ENCODE assay signal across 7 mouse cellular contexts in genomic region chr11:96861446-96861845, GRCm38 (mm10). TPM values are rescaled to one million over a fixed set of nuclear protein-coding genes. Genes with fewer than 3 reads are reported as not detected.
DNase-seq lines count a peak whose midpoint lies in the region; ATAC-seq and TF ChIP-seq lines count a peak whose summit lies in the region.

No protein-coding gene starts in this region.

- peak overlapping the region; percentile 57 for H3K9ac ChIP-seq in limb, embryonic 13.5 days
- H3K9ac ChIP-seq in midbrain, embryonic 14.5 days (replicated peaks; ENCODE audit: low read length), result peak overlapping the region; percentile 37; the same call in 1 of the 2 replicates

- H3K4me3 ChIP-seq in G1E (ENCODE audit: low read depth, low read length), result peak overlapping the region; percentile 59; the same call in 1 of the 2 replicates
- H3K4me3 ChIP-seq in forebrain, embryonic 10.5 days, result peak overlapping the region; percentile 58
- peak overlapping the region; percentile 45 for H3K4me3 ChIP-seq in limb, embryonic 13.5 days
- peak overlapping the region; percentile 36 for H3K4me3 ChIP-seq in midbrain, embryonic 14.5 days (replicated peaks; ENCODE audit: low read depth, low read length)

- peaks cover 36% of the 10 kb centered on the region for H3K27me3 ChIP-seq in G1E (ENCODE audit: insufficient read depth, low read length)
- peaks cover 15% of the 10 kb centered on the region for H3K27me3 ChIP-seq in forebrain, embryonic 10.5 days (ENCODE audit: poor library complexity, severe bottlenecking)
- peaks cover 22% of the 10 kb centered on the region for H3K27me3 ChIP-seq in limb, embryonic 13.5 days
- H3K27me3 ChIP-seq in midbrain, embryonic 14.5 days (ENCODE audit: control insufficient read depth, insufficient read depth, low read length), result no peaks in the 10 kb centered on the region

- WGBS in forebrain, embryonic 10.5 days, result 2% methylated on average over 20 of the region's 20 CpGs
- WGBS in limb, embryonic 13.5 days, result 3% methylated on average over 20 of the region's 20 CpGs
- WGBS in midbrain, embryonic 14.5 days, result 2% methylated on average over 20 of the region's 20 CpGs

- ATAC-seq in G1E (ENCODE audit: extremely low read depth, insufficient number of reproducible peaks, low FRiP score, poor library complexity, severe bottlenecking), result no peak
- ATAC-seq in limb, embryonic 13.5 days (ENCODE audit: low FRiP score, low read depth), result peak; percentile 17
- ATAC-seq in midbrain, embryonic 14.5 days (ENCODE audit: low FRiP score, low TSS enrichment), result no peak

- peak overlapping the region; percentile 85 for H3K4me2 ChIP-seq in limb, embryonic 13.5 days (replicated peaks)
- H3K4me2 ChIP-seq in midbrain, embryonic 14.5 days (ENCODE audit: low read length), result peak overlapping the region; percentile 83

- intact Hi-C loops in heart, postnatal 25 days (cut with DNase I), result loop anchor here (2.0 to 10.0 kb wide), 4 partner anchors 37 to 307 kb away; no protein-coding TSS in a partner anchor

- H3K36me3 ChIP-seq in G1E (replicated peaks), result no peaks in the 10 kb centered on the region
- no peaks in the 10 kb centered on the region for H3K36me3 ChIP-seq in forebrain, embryonic 10.5 days (replicated peaks)
- peaks cover 13% of the 10 kb centered on the region for H3K36me3 ChIP-seq in limb, embryonic 13.5 days
- no peaks in the 10 kb centered on the region for H3K36me3 ChIP-seq in midbrain, embryonic 14.5 days (ENCODE audit: control insufficient read depth, insufficient read depth, low read length)

- peaks cover 28% of the 10 kb centered on the region for H3K4me1 ChIP-seq in G1E (ENCODE audit: insufficient read depth, low read depth, low read length)
- H3K4me1 ChIP-seq in forebrain, embryonic 10.5 days, result peaks cover 43% of the 10 kb centered on the region
- H3K4me1 ChIP-seq in limb, embryonic 13.5 days, result peaks cover 34% of the 10 kb centered on the region
- H3K4me1 ChIP-seq in midbrain, embryonic 14.5 days (ENCODE audit: control insufficient read depth, insufficient read depth, low read length), result peaks cover 20% of the 10 kb centered on the region

- no peaks in the 10 kb centered on the region for H3K9me3 ChIP-seq in G1E (replicated peaks)
- no peaks in the 10 kb centered on the region for H3K9me3 ChIP-seq in forebrain, embryonic 10.5 days
- H3K9me3 ChIP-seq in limb, embryonic 13.5 days, result no peaks in the 10 kb centered on the region
- H3K9me3 ChIP-seq in midbrain, embryonic 14.5 days (ENCODE audit: control insufficient read depth, low read length), result no peaks in the 10 kb centered on the region

- no peak overlapping the region for H3K27ac ChIP-seq in forebrain, embryonic 10.5 days
- H3K27ac ChIP-seq in limb, embryonic 13.5 days, result no peak overlapping the region
- no peak overlapping the region for H3K27ac ChIP-seq in midbrain, embryonic 14.5 days (replicated peaks; ENCODE audit: low read depth, low read length)

- DNase-seq in 3T3-L1 (ENCODE audit: low read depth, low spot score) (peak; percentile 94), G1E (ENCODE audit: low spot score) (no peak)
- DNase-seq in forebrain, embryonic 10.5 days (ENCODE audit: extremely low spot score, low spot score), result no peak
- peak; percentile 68 for DNase-seq in heart, postnatal 25 days (ENCODE audit: low spot score)
- DNase-seq in midbrain, embryonic 14.5 days, result peak; percentile 40
- no peak for DNase-seq in layer of hippocampus, adult 8-10 months (ENCODE audit: low spot score in 2 of 2)

- no peak for TF ChIP-seq CTCF in G1E (IDR thresholded peaks at IDR 0.05; ENCODE audit: low read depth, low read length)

RNA-seq across cellular contexts. Expression of gene Copz2, which starts 11.8 kb away (rescaled TPM):
- total RNA-seq in G1E (2014; fragmentation: Nextera tagmentation) (9.0 and 16.3 TPM in 2 replicates), G1E (2017) (1.5 and 3.1 TPM in 2 replicates)
- polyA plus RNA-seq in G1E (2012), result 0.48 and 0.52 TPM in 2 replicates
- polyA plus RNA-seq in forebrain, embryonic 10.5 days (2016; fragmentation: Nextera tagmentation; extraction: Ambion mirVana), result 25.1 and 25.6 TPM in 2 replicates
- 10 to 100 TPM; 33.4 to 37.5 TPM for total RNA-seq in heart, postnatal 25 days (2021)
- polyA plus RNA-seq in limb, embryonic 13.5 days (2015; fragmentation: Nextera tagmentation; extraction: Ambion mirVana), result 140 and 149 TPM in 2 replicates
- polyA plus RNA-seq in midbrain, embryonic 14.5 days (2014; fragmentation: Nextera tagmentation; extraction: Ambion mirVana), result 6.5 and 16.0 TPM in 2 replicates
- 10 to 100 TPM in 2 of 4 experiments, 1 to 10 TPM in 2; 8.2 to 11.6 (median 9.5) TPM for total RNA-seq in layer of hippocampus, adult 8-10 months (2022)

RNA-seq across cellular contexts. Expression of gene Nfe2l1, which starts 31.7 kb away (rescaled TPM):
- total RNA-seq in G1E (2014; fragmentation: Nextera tagmentation) (56.3 and 70.5 TPM in 2 replicates), G1E (2017) (22.5 and 24.0 TPM in 2 replicates)
- polyA plus RNA-seq in G1E (2012), result 29.1 and 35.9 TPM in 2 replicates
- 64.7 and 66.0 TPM in 2 replicates for polyA plus RNA-seq in forebrain, embryonic 10.5 days (2016; fragmentation: Nextera tagmentation; extraction: Ambion mirVana)
- 100 to 1,000 TPM; 346 to 370 TPM for total RNA-seq in heart, postnatal 25 days (2021)
- polyA plus RNA-seq in limb, embryonic 13.5 days (2015; fragmentation: Nextera tagmentation; extraction: Ambion mirVana), result 68.6 and 69.3 TPM in 2 replicates
- 40.1 and 46.3 TPM in 2 replicates for polyA plus RNA-seq in midbrain, embryonic 14.5 days (2014; fragmentation: Nextera tagmentation; extraction: Ambion mirVana)
- 100 to 1,000 TPM; 234 to 271 (median 260) TPM for total RNA-seq in layer of hippocampus, adult 8-10 months (2022)

RNA-seq across cellular contexts. Expression of gene Cdk5rap3, which starts 54.9 kb away (rescaled TPM):
- total RNA-seq in G1E (2014; fragmentation: Nextera tagmentation) (30.6 and 31.7 TPM in 2 replicates), G1E (2017) (51.3 and 59.3 TPM in 2 replicates)
- 63.6 TPM in 2 replicates for polyA plus RNA-seq in G1E (2012)
- polyA plus RNA-seq in forebrain, embryonic 10.5 days (2016; fragmentation: Nextera tagmentation; extraction: Ambion mirVana), result 107 and 111 TPM in 2 replicates
- 10 to 100 TPM; 21.6 to 23.2 TPM for total RNA-seq in heart, postnatal 25 days (2021)
- 87.0 and 92.3 TPM in 2 replicates for polyA plus RNA-seq in limb, embryonic 13.5 days (2015; fragmentation: Nextera tagmentation; extraction: Ambion mirVana)
- polyA plus RNA-seq in midbrain, embryonic 14.5 days (2014; fragmentation: Nextera tagmentation; extraction: Ambion mirVana), result 85.2 and 90.2 TPM in 2 replicates
- total RNA-seq in layer of hippocampus, adult 8-10 months (2022), result 10 to 100 TPM; 33.9 to 49.1 (median 44.8) TPM

Comparison
In these comparisons a context has a peak if more than half of its experiments do, and no peak if none do; other contexts are left out.
1. DNase-seq: peak in 3T3-L1 (single experiment), heart, postnatal 25 days (single experiment) and midbrain, embryonic 14.5 days (single experiment); none in G1E (single experiment), forebrain, embryonic 10.5 days (single experiment) and layer of hippocampus, adult 8-10 months (0 of 2).
2. Peak in every context shown above with its lines, with median percentiles within 50 percentile points of each other: H3K4me3 ChIP-seq.